Mouse (Mus musculus) liver, embryonic 16.5 days (tissue): ENCODE data around the gene Aagab. TPM values are rescaled to one million over a fixed set of nuclear protein-coding genes. Genes with fewer than 3 reads are reported as not detected.

Source experiments
- ATAC-seq: fragments of 200-750 bp; cut with Nextera tagmentation; 2 replicates; pipeline ENCODE4 v1.8.0; 2017; ENCODE audit warnings: low read depth, mild to moderate bottlenecking, moderate number of reproducible peaks, moderate library complexity
- H3K27ac ChIP-seq: fragments of 300-500 bp; sonication (generic); 2 replicates; pipeline ENCODE4 v1.5.1; 2014; ENCODE audit warnings: mild to moderate bottlenecking, low read length
- H3K27me3 ChIP-seq: fragments of 300-500 bp; sonication (generic); 2 replicates; pipeline ENCODE4 v1.6.1; 2014; ENCODE audit warnings: low read depth, low read length, mixed read lengths; ENCODE audit not compliant: control insufficient read depth, insufficient read depth
- H3K36me3 ChIP-seq: fragments of 300-500 bp; sonication (generic); 2 replicates; pipeline ENCODE4 v1.6.1; 2014; ENCODE audit warnings: mild to moderate bottlenecking; ENCODE audit not compliant: control insufficient read depth, insufficient read depth
- H3K4me1 ChIP-seq: fragments of 300-500 bp; sonication (generic); 2 replicates; pipeline ENCODE4 v1.6.1; 2014; ENCODE audit warnings: low read depth, low read length, mixed read lengths; ENCODE audit not compliant: control insufficient read depth
- H3K4me2 ChIP-seq: fragments of 300-500 bp; sonication (generic); 2 replicates; pipeline ENCODE4 v1.6.1; 2014; ENCODE audit warnings: low read depth, low read length, mixed read lengths
- H3K4me3 ChIP-seq: fragments of 300-500 bp; sonication (generic); 2 replicates; pipeline ENCODE4 v1.5.1; 2014; ENCODE audit warnings: low read depth, mild to moderate bottlenecking, low read length
- H3K9ac ChIP-seq: fragments of 300-500 bp; sonication (generic); 2 replicates; pipeline ENCODE4 v1.6.1; 2014; ENCODE audit warnings: low read depth, low read length
- H3K9me3 ChIP-seq: fragments of 300-500 bp; sonication (generic); replicated peaks from 2 replicates; pipeline ENCODE4 v1.6.1; 2016; ENCODE audit warnings: low read length; ENCODE audit not compliant: control insufficient read depth
- WGBS: fragments of 180-500 bp; shearing (Covaris S2); extraction: QIAGEN DNeasy Blood & Tissue Kit; methylation state at CpG from one replicate; pipeline ENCODE4 v1.1.7; 2014; ENCODE audit not compliant: insufficient replicate concordance; 5-methylcytosine and 5-hydroxymethylcytosine counted together
- polyA plus RNA-seq: library from polyadenylated mRNA; unstranded; fragments of >200 nt; fragmentation: Nextera tagmentation; extraction: Ambion mirVana; gene quantifications from 2 replicates; pipeline ENCODE4 v1.2.1, GENCODE M21; 2015

Gene Aagab
- polyA plus RNA-seq, 1 experiment from 2014 or later = 14.2 TPM

DNA sequence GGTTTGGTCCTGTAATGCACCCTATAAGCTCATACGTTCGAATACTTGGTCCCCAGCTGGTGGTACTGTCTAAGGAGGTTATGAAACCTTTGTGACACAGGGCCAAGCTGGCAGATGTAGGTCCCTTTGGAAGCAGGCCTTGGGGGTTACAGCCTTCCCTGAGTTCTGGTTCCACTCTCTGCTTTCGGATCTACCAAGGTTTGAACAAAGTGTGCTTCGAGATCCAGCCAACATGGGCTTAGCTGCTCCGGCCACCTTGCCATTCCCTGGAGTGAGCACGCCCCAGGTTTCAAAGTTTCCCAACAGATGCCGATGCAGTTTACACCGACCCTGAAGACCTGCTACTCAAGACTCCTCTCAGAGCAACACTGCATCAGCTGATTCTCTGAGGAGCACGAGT is 56.0 kb downstream of the Aagab start:
- H3K9me3 ChIP-seq = no peaks in the 10 kb centered on the region
- no peaks in the 10 kb centered on the region for H3K4me1 ChIP-seq
- ATAC-seq = no peak
- no peak overlapping the region for H3K4me3 ChIP-seq
- no peak overlapping the region for H3K4me2 ChIP-seq
- H3K27ac ChIP-seq = no peak overlapping the region
- 65% methylated on average over 9 of the region's 9 CpGs for WGBS
- H3K9ac ChIP-seq = no peak overlapping the region
- no peaks in the 10 kb centered on the region for H3K27me3 ChIP-seq
- H3K36me3 ChIP-seq = no peaks in the 10 kb centered on the region; the same call in 1 of the 2 replicates

- H3K9ac ChIP-seq = no peak overlapping the region
Observed at GRCm38 (mm10) chr9:63658970-63659371, 56.5 kb downstream of the Aagab start.

GRCm38 (mm10) chr9:63660061-63660460 is 57.6 kb downstream of the Aagab start:
- no peak overlapping the region for H3K27ac ChIP-seq

More at GRCm38 (mm10) chr9:63658970-63659371, 56.5 kb downstream of the Aagab start:
- no peaks in the 10 kb centered on the region for H3K4me1 ChIP-seq
- no peak overlapping the region for H3K4me2 ChIP-seq
- no peak overlapping the region for H3K27ac ChIP-seq
- H3K36me3 ChIP-seq = no peaks in the 10 kb centered on the region; the same call in 1 of the 2 replicates
- no peak overlapping the region for H3K4me3 ChIP-seq
- WGBS = 75% methylated on average over 5 of the region's 5 CpGs
- H3K27me3 ChIP-seq = no peaks in the 10 kb centered on the region
- H3K9me3 ChIP-seq = no peaks in the 10 kb centered on the region
- ATAC-seq = no peak

GRCm38 (mm10) chr9:63660691-63661090 is 58.2 kb downstream of the Aagab start:
- Histone ChIP-seq H3K27ac (no peak overlapping the region), H3K36me3 (no peaks in the 10 kb centered on the region; the same call in 1 of the 2 replicates), H3K27me3 (no peaks in the 10 kb centered on the region), H3K4me1 (no peaks in the 10 kb centered on the region; the same call in 1 of the 2 replicates), H3K9ac (no peak overlapping the region), H3K4me3 (no peak overlapping the region), H3K4me2 (no peak overlapping the region), H3K9me3 (no peaks in the 10 kb centered on the region)
- ATAC-seq = no peak
- WGBS = 77% methylated on average over 3 of the region's 3 CpGs

More at GRCm38 (mm10) chr9:63660061-63660460, 57.6 kb downstream of the Aagab start:
- Histone ChIP-seq H3K9me3 (no peaks in the 10 kb centered on the region), H3K36me3 (no peaks in the 10 kb centered on the region; the same call in 1 of the 2 replicates), H3K4me1 (no peaks in the 10 kb centered on the region), H3K9ac (no peak overlapping the region), H3K4me3 (no peak overlapping the region), H3K27me3 (no peaks in the 10 kb centered on the region), H3K4me2 (no peak overlapping the region)
- 73% methylated on average over 4 of the region's 4 CpGs for WGBS
- no peak for ATAC-seq

GRCm38 (mm10) chr9:63662759-63663158 is 60.3 kb downstream of the Aagab start:
- H3K9me3 ChIP-seq = no peaks in the 10 kb centered on the region
- H3K4me3 ChIP-seq = no peak overlapping the region
- no peaks in the 10 kb centered on the region for H3K27me3 ChIP-seq
- no peaks in the 10 kb centered on the region; the same call in 1 of the 2 replicates for H3K4me1 ChIP-seq
- no peak overlapping the region for H3K27ac ChIP-seq
- no peaks in the 10 kb centered on the region; the same call in 1 of the 2 replicates for H3K36me3 ChIP-seq
- no peak overlapping the region for H3K4me2 ChIP-seq
- no peak overlapping the region for H3K9ac ChIP-seq
- ATAC-seq = no peak
- WGBS = 55% methylated on average over 7 of the region's 7 CpGs

DNA sequence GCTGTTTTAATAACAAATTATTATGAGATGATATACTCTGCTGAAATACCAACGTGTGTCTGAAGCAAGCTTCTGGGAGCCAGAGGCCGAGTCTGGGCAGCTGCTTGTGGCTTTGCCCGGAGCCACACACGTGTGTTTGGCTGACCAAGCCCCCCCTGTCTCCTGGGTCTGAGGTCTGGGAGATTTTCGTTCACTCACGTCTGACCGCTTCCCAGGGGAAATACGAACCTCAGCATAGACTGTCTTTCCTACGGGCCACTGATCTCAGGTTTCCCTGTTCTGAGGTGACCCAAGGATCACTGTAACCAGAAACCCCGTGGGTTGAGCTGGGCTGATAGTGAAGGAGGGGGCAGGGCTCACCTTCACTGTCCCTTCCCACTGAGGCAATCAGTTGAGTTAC is 60.8 kb downstream of the Aagab start:
- H3K9me3 ChIP-seq = no peaks in the 10 kb centered on the region
- H3K4me2 ChIP-seq = no peak overlapping the region
- no peak overlapping the region for H3K27ac ChIP-seq
- no peaks in the 10 kb centered on the region; the same call in 1 of the 2 replicates for H3K4me1 ChIP-seq
- WGBS = 68% methylated on average over 10 of the region's 10 CpGs
- H3K9ac ChIP-seq = no peak overlapping the region
- ATAC-seq = no peak
- no peaks in the 10 kb centered on the region; the same call in 1 of the 2 replicates for H3K36me3 ChIP-seq
- no peak overlapping the region for H3K4me3 ChIP-seq
- no peaks in the 10 kb centered on the region for H3K27me3 ChIP-seq

- H3K4me1 ChIP-seq = no peaks in the 10 kb centered on the region; the same call in 1 of the 2 replicates
- H3K9ac ChIP-seq = no peak overlapping the region
- no peak overlapping the region for H3K4me2 ChIP-seq
- H3K36me3 ChIP-seq = no peaks in the 10 kb centered on the region; the same call in 1 of the 2 replicates
- H3K27me3 ChIP-seq = no peaks in the 10 kb centered on the region
- no peak overlapping the region for H3K4me3 ChIP-seq
- H3K9me3 ChIP-seq = no peaks in the 10 kb centered on the region
- ATAC-seq = no peak
- 35% methylated on average over 2 of the region's 2 CpGs for WGBS
- no peak overlapping the region for H3K27ac ChIP-seq
Observed at GRCm38 (mm10) chr9:63664300-63664745, 61.9 kb downstream of the Aagab start.

DNA sequence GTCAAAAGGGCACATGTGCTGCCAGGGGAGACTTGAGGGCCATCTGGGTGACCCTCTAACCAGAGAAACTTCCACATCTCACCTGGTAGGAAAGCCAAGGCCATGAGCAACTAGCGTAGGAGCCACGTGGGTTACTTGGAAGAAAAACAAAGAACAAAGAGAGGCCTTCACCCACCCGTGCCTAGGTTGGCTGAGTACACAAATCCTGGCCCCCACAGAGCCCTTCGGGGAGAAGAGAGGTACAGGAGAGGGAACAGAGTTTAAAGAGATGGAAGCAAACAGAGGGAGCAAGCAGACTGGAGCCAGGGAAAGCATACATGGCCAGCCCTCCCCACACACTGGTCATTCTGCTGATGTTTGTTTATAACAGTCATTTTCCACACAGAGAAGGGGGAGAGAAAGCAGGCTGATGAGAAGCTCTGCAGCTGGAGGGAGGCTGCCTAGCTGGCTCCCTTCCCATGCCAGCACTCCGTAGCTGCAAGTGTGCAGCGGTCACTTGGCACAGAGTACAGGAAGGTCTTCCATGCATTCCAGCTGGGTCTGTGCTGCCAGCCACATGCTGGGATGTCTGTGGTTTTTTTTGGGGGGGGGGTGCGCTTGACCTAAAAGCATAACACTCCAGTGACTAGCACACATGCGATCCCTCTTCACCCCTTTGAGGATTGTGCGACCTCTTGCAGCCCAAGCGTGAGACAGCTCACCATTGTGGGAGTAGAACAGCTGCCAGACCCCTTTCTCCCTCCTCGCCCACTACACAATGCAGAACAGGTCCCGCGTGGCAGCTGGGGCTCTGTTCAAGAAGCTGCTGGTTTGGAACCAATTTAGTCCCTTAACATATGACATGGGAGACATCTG is 62.6 kb downstream of the Aagab start:
- no peaks in the 10 kb centered on the region; the same call in 1 of the 2 replicates for H3K36me3 ChIP-seq
- H3K27me3 ChIP-seq = no peaks in the 10 kb centered on the region
- ATAC-seq = no peak
- no peak overlapping the region for H3K4me3 ChIP-seq
- 62% methylated on average over 13 of the region's 13 CpGs for WGBS
- H3K4me1 ChIP-seq = no peaks in the 10 kb centered on the region; the same call in 1 of the 2 replicates
- no peak overlapping the region for H3K27ac ChIP-seq
- no peak overlapping the region for H3K9ac ChIP-seq
- H3K9me3 ChIP-seq = no peaks in the 10 kb centered on the region
- H3K4me2 ChIP-seq = no peak overlapping the region
